8 mouse cellular contexts compared by ENCODE assay signal in genomic region chr9:106198962-106199458, GRCm38 (mm10). TPM values are rescaled to one million over a fixed set of nuclear protein-coding genes. Genes with fewer than 3 reads are reported as not detected.
DNase-seq lines count a peak whose midpoint lies in the region; ATAC-seq and TF ChIP-seq lines count a peak whose summit lies in the region.

No protein-coding gene starts in this region.

- no peaks in the 10 kb centered on the region for H3K27me3 ChIP-seq in lung, postnatal 0 days (replicated peaks; ENCODE audit: insufficient read depth, low read length)

- peak overlapping the region; percentile 70 for H3K4me2 ChIP-seq in lung, postnatal 0 days (replicated peaks; ENCODE audit: low read depth, low read length)

- H3K4me1 ChIP-seq in lung, postnatal 0 days (ENCODE audit: insufficient read depth, low read depth, low read length), result peaks cover 9% of the 10 kb centered on the region; the same call in 1 of the 2 replicates

- TF ChIP-seq CTCF in lung, postnatal 0 days (IDR thresholded peaks at IDR 0.05), result no peak

- peak; percentile 72 for ATAC-seq in lung, postnatal 0 days

- no peaks in the 10 kb centered on the region for H3K36me3 ChIP-seq in lung, postnatal 0 days (ENCODE audit: insufficient read depth, low read length)

- peak overlapping the region; percentile 46 for H3K9ac ChIP-seq in lung, postnatal 0 days (replicated peaks; ENCODE audit: low read depth)

- TF ChIP-seq EP300 in lung, postnatal 0 days (IDR thresholded peaks at IDR 0.05), result no peak

- no peaks in the 10 kb centered on the region for H3K9me3 ChIP-seq in lung, postnatal 0 days (ENCODE audit: low read length)

- peak overlapping the region; percentile 60; the same call in 1 of the 2 replicates for H3K27ac ChIP-seq in lung, postnatal 0 days (ENCODE audit: low read length)

- DNase-seq in 416B (ENCODE audit: low read depth) (peak; percentile 73), R1 (ENCODE audit: low read depth, low spot score) (peak; percentile 75)
- peak; percentile 86 for DNase-seq in embryo, embryonic 9.5 days (ENCODE audit: extremely low spot score)
- peak; percentile 73 for DNase-seq in heart, adult 8-10 months (ENCODE audit: low spot score)
- peak; percentile 63 to 75 for DNase-seq in kidney, adult 8-10 months
- DNase-seq in lung, postnatal 0 days (ENCODE audit: low spot score), result peak; percentile 88
- peak; percentile 66 for DNase-seq in ovary, postnatal 14 days (ENCODE audit: low spot score)
- peak; percentile 63 to 75 for DNase-seq in urinary bladder, postnatal 36 days (ENCODE audit: low spot score in 2 of 2)

- WGBS in lung, postnatal 0 days, result 1% methylated on average over 27 of the region's 51 CpGs

- H3K4me3 ChIP-seq in lung, postnatal 0 days (ENCODE audit: low read depth, low read length), result peak overlapping the region; percentile 66

RNA-seq across cellular contexts. Expression of gene Ppm1m, which starts 0.5 kb away (rescaled TPM):
- 10 to 100 TPM in 3 of 4 experiments, 1 to 10 TPM in 1; 9.4 to 12.8 (median 12.3) TPM for total RNA-seq in heart, adult 8-10 months (2022)
- polyA plus RNA-seq in lung, postnatal 0 days (2015; fragmentation: Nextera tagmentation; extraction: Ambion mirVana), result 33.4 and 37.2 TPM in 2 replicates

RNA-seq across cellular contexts. Expression of gene Twf2, which starts 3.9 kb away (rescaled TPM):
- 100 to 1,000 TPM; 188 to 245 (median 236) TPM for total RNA-seq in heart, adult 8-10 months (2022)
- 64.2 and 64.6 TPM in 2 replicates for polyA plus RNA-seq in lung, postnatal 0 days (2015; fragmentation: Nextera tagmentation; extraction: Ambion mirVana)

RNA-seq across cellular contexts. Expression of gene Tlr9, which starts 23.4 kb away (rescaled TPM):
- under 1 TPM; 0.33 to 0.57 (median 0.42) TPM for total RNA-seq in heart, adult 8-10 months (2022)
- polyA plus RNA-seq in lung, postnatal 0 days (2015; fragmentation: Nextera tagmentation; extraction: Ambion mirVana), result 0.12 and 0.15 TPM in 2 replicates

RNA-seq across cellular contexts. Expression of gene Wdr82, which starts 28.3 kb away (rescaled TPM):
- 10 to 100 TPM; 29.6 to 38.5 (median 34.0) TPM for total RNA-seq in heart, adult 8-10 months (2022)
- 11.3 and 13.2 TPM in 2 replicates for polyA plus RNA-seq in lung, postnatal 0 days (2015; fragmentation: Nextera tagmentation; extraction: Ambion mirVana)

RNA-seq across cellular contexts. Expression of gene Glyctk, which starts 41.1 kb away (rescaled TPM):
- total RNA-seq in heart, adult 8-10 months (2022), result 1 to 10 TPM; 1.5 to 2.6 (median 1.9) TPM
- polyA plus RNA-seq in lung, postnatal 0 days (2015; fragmentation: Nextera tagmentation; extraction: Ambion mirVana), result 0.67 and 0.71 TPM in 2 replicates

Comparison
In these comparisons a context has a peak if more than half of its experiments do, and no peak if none do; other contexts are left out.
1. Peak in every context shown above with its lines: DNase-seq, ATAC-seq, H3K4me3 ChIP-seq and H3K27ac ChIP-seq.